Mouse (Mus musculus): ENCODE data around the gene Tmem214.
"Not testable (repeated sequence)": the region's sequence is repeated elsewhere in the genome, so short reads cannot be mapped to it uniquely, and the experiment has no call there.

Gene Tmem214

GRCm38 (mm10) chr5:30878616-30879015 lies 10.8 kb downstream of the Tmem214 start:
- DNase-seq (ENCODE audit: low read depth, low spot score), result no peak

GRCm38 (mm10) chr5:30879347-30879943 lies 11.6 kb downstream of the Tmem214 start:
- no peak for DNase-seq (ENCODE audit: low read depth, low spot score)

- not testable (repeated sequence) for DNase-seq (ENCODE audit: low read depth, low spot score)
These were observed 14.0 kb downstream of the Tmem214 start for GRCm38 (mm10) chr5:30881839-30882238.

- no peak for DNase-seq (ENCODE audit: low read depth, low spot score)
These were observed 18.4 kb downstream of the Tmem214 start for GRCm38 (mm10) chr5:30886209-30886608.

- DNase-seq (ENCODE audit: low read depth, low spot score), result no peak
These were observed 18.9 kb downstream of the Tmem214 start for GRCm38 (mm10) chr5:30886731-30887130.

GRCm38 (mm10) chr5:30887331-30887761 lies 19.5 kb downstream of the Tmem214 start:
- DNase-seq (ENCODE audit: low read depth, low spot score), result peak; percentile 93

- DNase-seq (ENCODE audit: low read depth, low spot score), result peak; percentile 94
These were observed 20.1 kb downstream of the Tmem214 start for GRCm38 (mm10) chr5:30887858-30888336.

GRCm38 (mm10) chr5:30888337-30889087 lies 20.7 kb downstream of the Tmem214 start, which contains the start of gene Agbl5:
Gene Agbl5 (plus strand): TSS chr5:30888694.
- peak; percentile 93 for DNase-seq (ENCODE audit: low read depth, low spot score)

- DNase-seq (ENCODE audit: low read depth, low spot score), result no peak
These were observed 21.4 kb downstream of the Tmem214 start for GRCm38 (mm10) chr5:30889088-30889754.

GRCm38 (mm10) chr5:30890375-30890774 lies 22.6 kb downstream of the Tmem214 start:
- no peak for DNase-seq (ENCODE audit: low read depth, low spot score)

- DNase-seq (ENCODE audit: low read depth, low spot score), result no peak
These were observed 34.0 kb downstream of the Tmem214 start for GRCm38 (mm10) chr5:30901860-30902259.

GRCm38 (mm10) chr5:30907413-30908059 lies 39.7 kb downstream of the Tmem214 start, which contains the start of gene Ost4:
Gene Ost4 (minus strand): TSS chr5:30907788.
- DNase-seq (ENCODE audit: low read depth, low spot score), result peak; percentile 97

GRCm38 (mm10) chr5:30908426-30909299 lies 40.9 kb downstream of the Tmem214 start:
- DNase-seq (ENCODE audit: low read depth, low spot score), result no peak

GRCm38 (mm10) chr5:30909300-30909659 lies 41.5 kb downstream of the Tmem214 start:
- no peak for DNase-seq (ENCODE audit: low read depth, low spot score)

GRCm38 (mm10) chr5:30909863-30910262 lies 42.1 kb downstream of the Tmem214 start:
- DNase-seq (ENCODE audit: low read depth, low spot score), result no peak

GRCm38 (mm10) chr5:30910481-30910880 lies 42.7 kb downstream of the Tmem214 start:
- DNase-seq (ENCODE audit: low read depth, low spot score), result no peak

- no peak for DNase-seq (ENCODE audit: low read depth, low spot score)
These were observed 44.3 kb downstream of the Tmem214 start for GRCm38 (mm10) chr5:30912156-30912555.

- no peak for DNase-seq (ENCODE audit: low read depth, low spot score)
These were observed 45.4 kb downstream of the Tmem214 start, which contains the start of gene Emilin1 for GRCm38 (mm10) chr5:30913060-30913841. Gene Emilin1 (plus strand): TSS chr5:30913402.

GRCm38 (mm10) chr5:30914101-30914635 lies 46.4 kb downstream of the Tmem214 start:
- DNase-seq (ENCODE audit: low read depth, low spot score), result no peak

- no peak for DNase-seq (ENCODE audit: low read depth, low spot score)
These were observed 47.0 kb downstream of the Tmem214 start for GRCm38 (mm10) chr5:30914849-30915248.
